In genomic region chr6:113696582-113697221, GRCm38 (mm10) we compare ENCODE assay signal across 8 mouse cellular contexts. TPM values are rescaled to one million over a fixed set of nuclear protein-coding genes. Genes with fewer than 3 reads are reported as not detected.
DNase-seq lines count a peak whose midpoint lies in the region; ATAC-seq lines count a peak whose summit lies in the region.

Gene Tatdn2 (plus strand): TSS chr6:113697050.

- peak within 1 kb of the TSS; percentile 82 for H3K27ac ChIP-seq in intestine, embryonic 14.5 days (ENCODE audit: low read depth)

- H3K9me3 ChIP-seq in intestine, embryonic 14.5 days (ENCODE audit: control insufficient read depth, low read length), result no peaks in the 10 kb centered on the region

- WGBS in intestine, embryonic 14.5 days, result under 1% methylated on average over 53 of the region's 58 CpGs

- H3K9ac ChIP-seq in intestine, embryonic 14.5 days (ENCODE audit: low read length), result peak within 1 kb of the TSS; percentile 81

- intact Hi-C loops in left cerebral cortex, postnatal 14 days (cut with DNase I), result no loop called here

- H3K4me3 ChIP-seq in intestine, embryonic 14.5 days (ENCODE audit: low read depth, low read length), result peak within 1 kb of the TSS; percentile 94

- peak within 1 kb of the TSS; percentile 82 for H3K4me2 ChIP-seq in intestine, embryonic 14.5 days (ENCODE audit: low read length)

- H3K4me1 ChIP-seq in intestine, embryonic 14.5 days (replicated peaks; ENCODE audit: control insufficient read depth, insufficient read depth, low read length), result peaks cover 13% of the 10 kb centered on the region

- H3K36me3 ChIP-seq in intestine, embryonic 14.5 days (ENCODE audit: control insufficient read depth, insufficient read depth, low read length), result peaks cover 28% of the 10 kb centered on the region

- peak; percentile 97 for ATAC-seq in intestine, embryonic 14.5 days (replicated peaks; ENCODE audit: low FRiP score, low TSS enrichment, low read depth)

- no peaks in the 10 kb centered on the region for H3K27me3 ChIP-seq in intestine, embryonic 14.5 days (replicated peaks; ENCODE audit: control insufficient read depth, insufficient read depth, low read length)

- peak; percentile 93 to 95 for DNase-seq in adrenal gland, adult 18-20 months (ENCODE audit: low spot score in 2 of 2)
- peak; percentile 99 for DNase-seq in embryo, embryonic 11 days
- peak; percentile 98 for DNase-seq in gastrocnemius, postnatal 25 days
- peak; percentile 91 for DNase-seq in intestine, embryonic 14.5 days (ENCODE audit: low spot score)
- DNase-seq in left cerebral cortex, postnatal 14 days (ENCODE audit: low spot score in 2 of 2), result peak; percentile 97 to 98
- DNase-seq in mesoderm, embryonic 11.5 days (ENCODE audit: low read depth, low spot score), result peak; percentile 98
- DNase-seq in right cerebral cortex, postnatal 36 days (ENCODE audit: low spot score in 2 of 2), result peak; percentile 96 to 98
- DNase-seq in yolk sac, embryonic 10.5 days (ENCODE audit: low spot score), result peak; percentile 96

RNA-seq across cellular contexts. Expression of gene Tatdn2, which starts in this region (rescaled TPM):
- 10 to 100 TPM; 50.4 to 63.2 TPM for total RNA-seq in adrenal gland, adult 18-20 months (2021)
- total RNA-seq in gastrocnemius, postnatal 25 days (2021), result 10 to 100 TPM; 28.8 to 31.6 TPM
- polyA plus RNA-seq in intestine, embryonic 14.5 days (2014; fragmentation: Nextera tagmentation; extraction: Ambion mirVana), result 0.98 and 1.4 TPM in 2 replicates
- 10 to 100 TPM; 70.4 to 71.4 TPM for total RNA-seq in left cerebral cortex, postnatal 14 days (2021)

Comparison
In these comparisons a context has a peak if more than half of its experiments do, and no peak if none do; other contexts are left out.
1. Peak in every context shown above with its lines: DNase-seq, ATAC-seq, H3K4me3 ChIP-seq and H3K27ac ChIP-seq.